In genomic region chr5:129527162-129527561, GRCm38 (mm10) we compare ENCODE assay signal across 30 mouse cellular contexts. TPM values are rescaled to one million over a fixed set of nuclear protein-coding genes. Genes with fewer than 3 reads are reported as not detected.
DNase-seq lines count a peak whose midpoint lies in the region; ATAC-seq and TF ChIP-seq lines count a peak whose summit lies in the region.
"Had no signal": no experiment of that assay in that cellular context is flagged by ENCODE, and none has a peak within 500 bp of the region (broad histone marks: within the 10 kb centered on the region; RNA-seq: fewer than 3 reads in every experiment).

No protein-coding gene starts in this region.

- no peaks in the 10 kb centered on the region for H3K9me3 ChIP-seq in liver, embryonic 12.5 days (replicated peaks)
- no peaks in the 10 kb centered on the region for H3K9me3 ChIP-seq in liver, embryonic 14.5 days (ENCODE audit: control insufficient read depth, low read length)
- H3K9me3 ChIP-seq: embryonic facial prominence, embryonic 12.5 days; forebrain, embryonic 12.5 days; hindbrain, embryonic 12.5 days; limb, embryonic 12.5 days; liver, embryonic 15.5 days; stomach, embryonic 15.5 days had no signal

- H3K27me3 ChIP-seq in liver, embryonic 12.5 days (replicated peaks) = no peaks in the 10 kb centered on the region
- no peaks in the 10 kb centered on the region for H3K27me3 ChIP-seq in liver, embryonic 14.5 days (ENCODE audit: control insufficient read depth, insufficient read depth, low read length)
- H3K27me3 ChIP-seq: embryonic facial prominence, embryonic 12.5 days; forebrain, embryonic 12.5 days; hindbrain, embryonic 12.5 days; limb, embryonic 12.5 days; liver, embryonic 15.5 days; stomach, embryonic 15.5 days had no signal

- H3K4me2 ChIP-seq in liver, embryonic 12.5 days = no peak overlapping the region
- H3K4me2 ChIP-seq in liver, embryonic 14.5 days (ENCODE audit: low read depth) = no peak overlapping the region
- H3K4me2 ChIP-seq: embryonic facial prominence, embryonic 12.5 days; forebrain, embryonic 12.5 days; heart, embryonic 11.5 days; hindbrain, embryonic 12.5 days; limb, embryonic 12.5 days; liver, embryonic 15.5 days; midbrain, embryonic 11.5 days; stomach, embryonic 15.5 days had no signal

- no peak for TF ChIP-seq CTCF in liver, embryonic 14.5 days (IDR thresholded peaks at IDR 0.05; ENCODE audit: low read depth)

- TF ChIP-seq EP300 in liver, embryonic 14.5 days (IDR thresholded peaks at IDR 0.05; ENCODE audit: low read depth) = no peak

- DNase-seq in liver = no peak
- peak; percentile 71 for DNase-seq in 3T3-L1 (ENCODE audit: low read depth, low spot score)
- peak; percentile 76 for DNase-seq in NIH3T3 (ENCODE audit: low read depth)
- no peak for DNase-seq in liver, embryonic 14.5 days (ENCODE audit: low read depth in 3 of 3, low spot score in 3 of 3)
- no peak for DNase-seq in frontal cortex, postnatal 25 days (ENCODE audit: low spot score in 2 of 2)
- DNase-seq in layer of hippocampus, postnatal 36 days = no peak
- DNase-seq: adrenal gland, postnatal 25 days; cerebellum, adult 11-12 months; cerebellum, adult 9-11 months; embryo, embryonic 11 days; forebrain, postnatal 0 days; gastrocnemius, postnatal 25 days; heart, adult 11 months; heart, postnatal 36 days; kidney, postnatal 25 days; lung, postnatal 4 days; right cerebral cortex, postnatal 25 days; thymus, postnatal 25 days had no signal

- H3K4me1 ChIP-seq in liver, embryonic 12.5 days = peaks cover 11% of the 10 kb centered on the region
- no peaks in the 10 kb centered on the region for H3K4me1 ChIP-seq in liver, embryonic 14.5 days (replicated peaks; ENCODE audit: control insufficient read depth in 2 of 2, insufficient read depth in 2 of 2, low read length in 1 of 2)
- H3K4me1 ChIP-seq: embryonic facial prominence, embryonic 12.5 days; forebrain, embryonic 12.5 days; hindbrain, embryonic 12.5 days; limb, embryonic 12.5 days; stomach, embryonic 15.5 days had no signal

- no peak overlapping the region for H3K4me3 ChIP-seq in liver, embryonic 12.5 days
- H3K4me3 ChIP-seq in liver, embryonic 14.5 days (ENCODE audit: insufficient read depth in 1 of 2, low read depth in 2 of 2, low read length in 2 of 2) = no peak overlapping the region
- H3K4me3 ChIP-seq: embryonic facial prominence, embryonic 12.5 days; erythroblast, embryonic 14.5 days; forebrain, embryonic 12.5 days; hindbrain, embryonic 12.5 days; limb, embryonic 12.5 days; liver, embryonic 15.5 days; stomach, embryonic 15.5 days had no signal

- WGBS in liver, embryonic 12.5 days (ENCODE audit: insufficient replicate concordance) = 66% methylated on average over 5 of the region's 5 CpGs
- WGBS in liver, embryonic 14.5 days (ENCODE audit: insufficient replicate concordance) = 52% methylated on average over 5 of the region's 5 CpGs

- no peak overlapping the region for H3K9ac ChIP-seq in liver, embryonic 12.5 days
- no peak overlapping the region for H3K9ac ChIP-seq in liver, embryonic 14.5 days (replicated peaks)
- H3K9ac ChIP-seq: embryonic facial prominence, embryonic 12.5 days; forebrain, embryonic 12.5 days; forebrain, postnatal 0 days; hindbrain, embryonic 12.5 days; limb, embryonic 12.5 days; liver, embryonic 15.5 days; stomach, embryonic 15.5 days had no signal

- H3K27ac ChIP-seq in liver, embryonic 12.5 days = no peak overlapping the region
- no peak overlapping the region for H3K27ac ChIP-seq in liver, embryonic 14.5 days
- H3K27ac ChIP-seq: embryonic facial prominence, embryonic 12.5 days; forebrain, embryonic 12.5 days; hindbrain, embryonic 12.5 days; limb, embryonic 12.5 days; liver, embryonic 15.5 days; stomach, embryonic 15.5 days had no signal

- peaks cover 95% of the 10 kb centered on the region for H3K36me3 ChIP-seq in liver, embryonic 12.5 days
- H3K36me3 ChIP-seq in liver, embryonic 14.5 days (replicated peaks; ENCODE audit: control insufficient read depth, insufficient read depth, low read depth) = peaks cover 35% of the 10 kb centered on the region

- peak; percentile 40; the same call in 1 of the 2 replicates for ATAC-seq in liver, embryonic 12.5 days
- ATAC-seq in liver, embryonic 14.5 days (ENCODE audit: insufficient read depth) = 0 out of 2 replicates have a peak, but pooled peaks have one; percentile 15
- ATAC-seq: forebrain, postnatal 0 days; intestine, postnatal 0 days; midbrain, embryonic 16.5 days had no signal

RNA-seq across cellular contexts. Expression of gene Sfswap, which starts 26.1 kb away (rescaled TPM):
- 29.7 and 31.3 TPM in 2 replicates for polyA plus RNA-seq in liver, embryonic 12.5 days (2016; fragmentation: Nextera tagmentation; extraction: Ambion mirVana)
- polyA plus RNA-seq in liver, embryonic 14.5 days (2012; rRNA removed) = 21.3 and 25.9 TPM in 2 replicates
- polyA plus RNA-seq in liver, embryonic 14.5 days (2014; fragmentation: Nextera tagmentation; extraction: Ambion mirVana) = 13.1 and 15.7 TPM in 2 replicates
- 100 to 1,000 TPM; 121 to 142 TPM for total RNA-seq in layer of hippocampus, postnatal 36 days (2021)

RNA-seq across cellular contexts. Expression of gene Mmp17, which starts 56.8 kb away (rescaled TPM):
- 0.38 and 0.39 TPM in 2 replicates for polyA plus RNA-seq in liver, embryonic 12.5 days (2016; fragmentation: Nextera tagmentation; extraction: Ambion mirVana)
- polyA plus RNA-seq in liver, embryonic 14.5 days (2012; rRNA removed) = 0.18 and 0.26 TPM in 2 replicates
- 0.20 and 0.49 TPM in 2 replicates for polyA plus RNA-seq in liver, embryonic 14.5 days (2014; fragmentation: Nextera tagmentation; extraction: Ambion mirVana)
- total RNA-seq in layer of hippocampus, postnatal 36 days (2021) = 100 to 1,000 TPM; 128 to 136 TPM

Comparison
In these comparisons a context has a peak if more than half of its experiments do, and no peak if none do; other contexts are left out.
1. DNase-seq: peak in 3T3-L1 (single experiment) and NIH3T3 (single experiment); none in liver (single experiment), liver, embryonic 14.5 days (0 of 3), frontal cortex, postnatal 25 days (0 of 2) and layer of hippocampus, postnatal 36 days (0 of 2).